Mouse (Mus musculus) limb, embryonic 14.5 days (tissue): ENCODE results near the gene Tubb4b. TPM values are rescaled to one million over a fixed set of nuclear protein-coding genes. Genes with fewer than 3 reads are reported as not detected.
"Not testable (repeated sequence)": the region's sequence is repeated elsewhere in the genome, so short reads cannot be mapped to it uniquely, and the experiment has no call there.

Experiments
- ATAC-seq: fragments of 200-750 bp; cut with Nextera tagmentation; 2 replicates; pipeline ENCODE4 v1.8.0; 2017; ENCODE audit warnings: low read depth, moderate number of reproducible peaks, moderate TSS enrichment; ENCODE audit not compliant: low FRiP score
- DNase-seq: peaks from one replicate; pipeline ENCODE4 v3.0.0-alpha.2; 2015; ENCODE audit warnings: low spot score
- H3K27ac ChIP-seq: fragments of 300-500 bp; sonication (generic); replicated peaks from 2 replicates; pipeline ENCODE4 v1.5.1; 2014; ENCODE audit warnings: low read depth, mild to moderate bottlenecking, low read length, moderate library complexity, mixed read lengths
- H3K27me3 ChIP-seq: fragments of 300-500 bp; sonication (generic); 2 replicates; pipeline ENCODE4 v1.6.1; 2014; ENCODE audit warnings: low read length, mixed read lengths; ENCODE audit not compliant: control insufficient read depth, insufficient read depth
- H3K36me3 ChIP-seq: fragments of 300-500 bp; sonication (generic); 2 replicates; pipeline ENCODE4 v1.6.1; 2014; ENCODE audit warnings: mild to moderate bottlenecking, low read length, moderate library complexity, mixed read lengths; ENCODE audit not compliant: control insufficient read depth, insufficient read depth
- H3K4me1 ChIP-seq: fragments of 300-500 bp; sonication (generic); 2 replicates; pipeline ENCODE4 v1.6.1; 2014; ENCODE audit warnings: antibody characterized with exemption, low read length, mixed read lengths; ENCODE audit not compliant: control insufficient read depth, insufficient read depth
- H3K4me2 ChIP-seq: fragments of 300-500 bp; sonication (generic); replicated peaks from 2 replicates; pipeline ENCODE4 v1.6.1; 2014; ENCODE audit warnings: low read depth, mild to moderate bottlenecking, low read length, moderate library complexity; ENCODE audit not compliant: severe bottlenecking
- H3K4me3 ChIP-seq: fragments of 300-500 bp; sonication (generic); replicated peaks from 2 replicates; pipeline ENCODE4 v1.5.1; 2014; ENCODE audit warnings: low read length
- H3K9ac ChIP-seq: fragments of 300-500 bp; sonication (generic); 2 replicates; pipeline ENCODE4 v1.6.1; 2014; ENCODE audit warnings: mild to moderate bottlenecking, low read depth, low read length, moderate library complexity; ENCODE audit not compliant: severe bottlenecking
- H3K9me3 ChIP-seq: fragments of 300-500 bp; sonication (generic); 2 replicates; pipeline ENCODE4 v1.6.1; 2016; ENCODE audit warnings: low read length; ENCODE audit not compliant: control insufficient read depth
- POLR2A ChIP-seq: fragments of 200-500 bp; IDR thresholded peaks from 2 replicates; pipeline ENCODE4 v1.8.0; 2012; ENCODE audit warnings: inconsistent platforms, mild to moderate bottlenecking, moderate library complexity, borderline replicate concordance; ENCODE audit not compliant: insufficient read depth, insufficient read length; ENCODE audit errors: extremely low read depth
- WGBS: fragments of 180-500 bp; shearing (Covaris S2); extraction: QIAGEN DNeasy Blood & Tissue Kit; methylation state at CpG from one replicate; pipeline ENCODE4 v1.1.7; 2014; 5-methylcytosine and 5-hydroxymethylcytosine counted together
- polyA plus RNA-seq, 2 experiments: library from polyadenylated mRNA; depleted of rRNA in 1 of 2; stranded (reverse) in 1 of 2; unstranded in 1 of 2; fragments of >200 nt; fragmentation: Nextera tagmentation in 1 of 2; extraction: Ambion mirVana in 1 of 2; gene quantifications; 2 replicates each; pipeline versions ENCODE4 v1.2.1 to v1.2.3; 2012 to 2014

The Tubb4b gene
- polyA plus RNA-seq, 2 experiments, result 419 to 501 TPM

DNA sequence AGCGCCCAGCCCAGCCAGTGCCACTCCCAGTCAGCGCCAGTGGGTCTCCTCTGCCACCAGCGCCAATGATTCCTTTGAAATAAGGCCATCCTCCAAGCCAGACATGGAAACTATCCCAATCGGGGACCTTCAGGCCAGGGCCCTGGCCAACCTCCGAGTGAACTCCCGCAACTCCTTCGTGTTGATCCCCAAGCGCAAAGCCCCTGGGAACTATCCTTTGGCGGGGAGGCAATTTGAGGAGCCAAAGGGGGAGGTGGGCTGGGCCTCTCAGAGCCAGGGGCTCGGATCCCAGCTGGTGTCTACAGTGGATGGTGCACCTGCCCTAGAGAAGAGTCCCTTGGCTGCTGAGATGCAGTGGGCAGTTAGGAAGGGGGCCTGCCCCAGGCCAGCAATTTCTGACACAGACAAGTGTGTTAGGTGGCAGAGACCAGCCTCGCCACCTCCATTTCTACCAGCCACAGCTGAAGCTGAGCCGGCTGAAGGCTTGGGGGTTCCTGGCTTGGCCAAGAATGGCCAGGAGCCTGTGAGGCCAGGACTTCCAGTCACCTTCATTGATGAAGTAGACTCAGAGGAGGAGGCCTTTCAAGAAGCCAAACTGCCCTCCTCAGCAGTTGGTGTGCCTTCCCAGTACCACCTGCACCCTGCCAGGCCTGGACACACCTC lies 39.3 kb upstream of the Tubb4b start:
- peak overlapping the region; percentile 77 for H3K4me3 ChIP-seq
- H3K27me3 ChIP-seq, result peaks cover 13% of the 10 kb centered on the region; the same call in 1 of the 2 replicates
- peak overlapping the region; percentile 53 for H3K9ac ChIP-seq
- peak overlapping the region; percentile 99 for H3K4me2 ChIP-seq
- H3K36me3 ChIP-seq, result peaks cover 3% of the 10 kb centered on the region; the same call in 1 of the 2 replicates
- no peaks in the 10 kb centered on the region for H3K9me3 ChIP-seq
- ATAC-seq, result no peak
- no peak overlapping the region for H3K27ac ChIP-seq
- 17% methylated on average over 12 of the region's 12 CpGs for WGBS
- H3K4me1 ChIP-seq, result peaks cover 11% of the 10 kb centered on the region
- DNase-seq, result no peak
- TF ChIP-seq POLR2A, result no peak

DNA sequence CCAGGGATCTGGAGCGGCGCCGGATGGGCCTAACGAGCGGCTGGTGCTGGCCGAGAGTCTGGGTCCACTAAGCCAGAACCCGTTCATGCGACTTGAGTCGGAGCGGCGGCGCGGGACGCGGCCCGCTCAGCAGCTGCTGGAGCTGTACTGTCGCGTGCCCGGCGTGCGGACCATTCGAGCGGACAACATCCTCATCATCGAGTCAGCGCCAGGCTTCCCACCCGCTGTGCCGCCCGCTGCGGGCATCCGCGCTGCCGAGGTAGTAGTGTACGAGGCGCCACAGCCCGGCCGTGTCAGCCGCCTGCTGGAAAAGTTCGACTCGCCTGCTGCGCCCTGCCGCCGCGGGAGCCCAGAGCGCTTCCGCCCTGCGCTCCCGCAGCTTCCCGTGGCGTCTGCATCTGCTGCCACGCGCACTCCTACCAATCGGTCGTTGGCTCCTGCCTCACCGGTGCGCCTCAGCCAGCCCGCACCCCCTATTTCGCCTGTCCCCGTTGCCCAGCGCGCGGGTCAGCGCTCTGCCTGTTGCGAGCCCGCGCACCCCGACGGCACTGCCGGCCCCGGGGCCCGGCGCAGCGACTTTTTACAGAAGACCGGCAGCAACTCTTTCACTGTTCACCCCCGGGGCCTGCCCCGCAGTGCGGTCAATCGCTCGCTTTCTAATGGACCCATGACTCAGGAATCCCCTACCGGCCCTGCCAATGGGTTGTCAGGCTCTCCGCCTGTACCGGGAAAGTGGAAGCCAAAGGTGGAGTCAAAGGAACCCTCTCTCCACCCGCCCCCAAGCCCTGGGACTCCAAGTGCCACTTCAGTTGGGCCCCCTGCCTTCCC lies 38.5 kb upstream of the Tubb4b start:
- Histone ChIP-seq H3K27me3 (peaks cover 13% of the 10 kb centered on the region; the same call in 1 of the 2 replicates), H3K4me2 (peak overlapping the region; percentile 99), H3K36me3 (no peaks in the 10 kb centered on the region), H3K4me1 (peaks cover 11% of the 10 kb centered on the region), H3K9me3 (no peaks in the 10 kb centered on the region), H3K9ac (peak overlapping the region; percentile 53), H3K27ac (no peak overlapping the region), H3K4me3 (peak overlapping the region; percentile 77)
- DNase-seq, result no peak
- ATAC-seq, result peak; percentile 18; the same call in 1 of the 2 replicates
- no peak for TF ChIP-seq POLR2A
- under 1% methylated on average over 63 of the region's 82 CpGs for WGBS

DNA sequence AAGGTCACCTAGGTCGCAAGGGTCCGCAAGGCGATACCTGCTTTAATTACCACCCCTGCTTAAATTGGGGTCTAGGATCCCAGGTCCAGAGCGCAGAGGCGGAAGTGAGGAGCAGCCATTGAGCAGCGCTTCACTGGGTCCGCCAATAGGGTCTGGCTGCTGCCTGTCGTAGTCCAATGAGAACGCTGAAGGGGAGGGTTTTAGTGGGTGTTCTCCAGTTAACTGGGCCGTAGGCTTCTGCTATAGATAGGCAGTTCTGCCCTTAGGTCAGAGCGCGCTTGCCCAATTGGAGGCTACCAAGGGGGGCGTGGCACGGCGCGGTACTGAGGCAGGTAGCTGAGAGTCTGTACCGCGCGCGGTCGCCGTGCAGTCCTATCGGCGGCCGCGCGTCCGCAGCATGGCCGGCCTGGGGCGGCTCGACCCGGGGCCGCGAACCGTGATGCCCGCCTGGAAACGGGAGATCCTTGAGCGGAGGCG lies 37.8 kb upstream of the Tubb4b start, which contains the start of gene Tprn:
Gene Tprn, plus strand, starts transcription at position 328 of the 477 bp plus-strand sequence.
- peak within 1 kb of the TSS; percentile 53 for H3K9ac ChIP-seq
- 1% methylated on average over 28 of the region's 39 CpGs for WGBS
- peak within 1 kb of the TSS; percentile 99 for H3K4me2 ChIP-seq
- TF ChIP-seq POLR2A, result no peak
- H3K27me3 ChIP-seq, result peaks cover 13% of the 10 kb centered on the region; the same call in 1 of the 2 replicates
- H3K4me3 ChIP-seq, result peak within 1 kb of the TSS; percentile 77
- H3K4me1 ChIP-seq, result peaks cover 11% of the 10 kb centered on the region
- DNase-seq (peak; percentile 98), ATAC-seq (peak; percentile 100)
- no peaks in the 10 kb centered on the region for H3K36me3 ChIP-seq
- no peaks in the 10 kb centered on the region for H3K9me3 ChIP-seq
- no peak within 1 kb of the TSS for H3K27ac ChIP-seq

DNA sequence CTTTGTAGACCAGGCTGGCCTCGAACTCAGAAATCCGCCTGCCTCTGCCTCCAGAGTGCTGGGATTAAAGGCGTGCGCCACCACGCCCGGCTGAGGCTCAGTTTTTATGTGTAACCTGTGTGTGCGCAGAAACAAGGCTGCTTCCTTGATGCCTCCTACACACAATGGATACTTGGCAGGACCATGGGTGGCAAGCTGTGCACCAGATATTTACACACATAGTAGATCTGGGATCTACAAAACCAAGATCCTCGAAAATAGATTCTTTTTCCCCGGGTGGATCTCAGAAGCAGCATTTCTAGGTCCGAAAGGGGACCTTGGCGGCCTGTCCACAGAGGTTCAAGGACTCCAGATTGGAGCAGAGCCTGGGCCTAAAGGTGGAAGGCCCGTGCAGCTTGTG lies 37.4 kb upstream of the Tubb4b start:
- ATAC-seq (peak; percentile 7), DNase-seq (no peak)
- Histone ChIP-seq H3K36me3 (no peaks in the 10 kb centered on the region), H3K4me3 (peak overlapping the region; percentile 77), H3K4me2 (peak overlapping the region; percentile 99), H3K27me3 (peaks cover 13% of the 10 kb centered on the region; the same call in 1 of the 2 replicates), H3K9me3 (no peaks in the 10 kb centered on the region), H3K4me1 (peaks cover 11% of the 10 kb centered on the region), H3K9ac (0 out of 2 replicates have a peak overlapping the region, but pooled peaks have one; percentile 18), H3K27ac (no peak overlapping the region)
- no peak for TF ChIP-seq POLR2A
- WGBS, result 49% methylated on average over 11 of the region's 12 CpGs

DNA sequence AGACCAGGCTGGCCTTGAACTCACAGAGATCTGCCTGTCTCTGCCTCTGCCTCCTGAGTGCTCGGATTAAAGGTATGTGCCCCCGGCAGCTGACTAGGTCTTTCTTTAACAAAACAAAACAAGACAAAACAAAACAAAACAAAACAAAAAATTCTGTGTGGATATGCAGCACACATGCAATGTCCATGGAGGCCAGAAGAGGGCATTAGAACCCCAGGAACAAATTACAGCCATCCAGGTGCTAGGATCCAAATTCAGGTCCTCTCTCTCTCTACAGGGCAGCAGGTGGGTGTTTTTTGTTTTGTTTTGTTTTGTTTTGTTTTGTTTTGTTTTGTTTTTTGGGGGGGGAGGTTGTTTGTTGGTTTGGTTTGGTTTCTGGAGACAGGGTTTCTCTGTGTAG lies 34.4 kb upstream of the Tubb4b start:
- no peak overlapping the region for H3K4me3 ChIP-seq
- no peaks in the 10 kb centered on the region for H3K9me3 ChIP-seq
- peaks cover 10% of the 10 kb centered on the region; the same call in 1 of the 2 replicates for H3K27me3 ChIP-seq
- TF ChIP-seq POLR2A, result no peak
- no peaks in the 10 kb centered on the region for H3K36me3 ChIP-seq
- H3K9ac ChIP-seq, result no peak overlapping the region
- H3K27ac ChIP-seq, result no peak overlapping the region
- H3K4me1 ChIP-seq, result peaks cover 19% of the 10 kb centered on the region
- no peak overlapping the region for H3K4me2 ChIP-seq
- 64% methylated on average over 2 of the region's 2 CpGs for WGBS
- DNase-seq, result no peak
- no peak for ATAC-seq

DNA sequence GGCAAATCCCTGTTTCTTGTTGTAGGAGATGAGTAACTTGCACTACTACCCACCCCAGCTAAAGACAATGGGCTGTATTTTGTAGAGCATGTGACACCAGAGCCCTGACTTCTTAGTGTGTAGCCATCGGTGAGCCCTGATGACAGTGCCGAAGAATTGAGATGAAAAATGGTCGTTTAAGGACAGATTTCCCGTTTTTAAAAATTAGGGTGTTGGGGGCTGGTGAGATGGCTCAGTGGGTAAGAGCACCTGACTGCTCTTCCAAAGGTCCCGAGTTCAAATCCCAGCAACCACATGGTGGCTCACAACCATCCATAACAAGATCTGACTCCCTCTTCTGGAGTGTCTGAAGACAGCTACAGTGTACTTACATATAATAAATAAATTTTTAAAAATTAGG lies 32.7 kb upstream of the Tubb4b start:
- H3K4me2 ChIP-seq, H3K9me3 ChIP-seq, H3K36me3 ChIP-seq, H3K9ac ChIP-seq, ATAC-seq, H3K4me3 ChIP-seq, H3K27ac ChIP-seq, H3K27me3 ChIP-seq, DNase-seq: not testable (repeated sequence)
- WGBS, result 86% methylated on average over 5 of the region's 5 CpGs
- peaks cover 10% of the 10 kb centered on the region for H3K4me1 ChIP-seq

DNA sequence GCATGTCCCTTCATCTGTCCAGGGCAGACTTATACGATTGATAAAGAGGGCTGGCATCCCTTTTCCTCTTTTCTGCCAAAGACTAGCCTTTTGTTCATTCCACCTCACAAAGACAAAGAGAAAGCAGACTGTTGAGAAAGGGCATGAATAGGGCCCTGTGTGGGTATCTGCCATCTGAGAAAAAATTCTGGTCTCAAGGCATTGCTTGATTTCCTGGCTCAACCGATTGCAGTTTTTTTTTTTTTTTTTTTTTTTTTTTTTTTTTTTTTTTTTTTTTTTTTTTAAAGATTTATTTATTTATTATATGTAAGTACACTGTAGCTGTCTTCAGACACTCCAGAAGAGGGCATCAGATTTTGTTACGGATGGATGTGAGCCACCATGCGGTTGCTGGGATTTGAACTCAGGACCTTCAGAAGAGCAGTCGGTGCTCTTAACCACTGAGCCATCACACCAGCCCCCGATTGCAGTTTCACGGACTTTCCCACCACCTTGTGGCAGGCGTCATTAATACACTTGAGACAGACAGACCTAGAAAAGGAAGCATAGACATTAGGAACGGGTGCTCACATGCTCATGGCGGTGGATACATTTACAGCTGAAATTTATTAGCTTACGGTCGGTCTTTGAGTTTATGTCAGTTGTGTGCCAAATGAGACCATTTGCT lies 32.1 kb upstream of the Tubb4b start:
- H3K9ac ChIP-seq, result peak overlapping the region; percentile 80; the same call in 1 of the 2 replicates
- peaks cover 10% of the 10 kb centered on the region for H3K4me1 ChIP-seq
- not testable (repeated sequence) for DNase-seq, H3K36me3 ChIP-seq, H3K27me3 ChIP-seq, ATAC-seq, H3K27ac ChIP-seq, H3K9me3 ChIP-seq
- peak overlapping the region; percentile 99; the same call in 1 of the 2 replicates for H3K4me3 ChIP-seq
- WGBS, result 60% methylated on average over 12 of the region's 12 CpGs
- H3K4me2 ChIP-seq, result peak overlapping the region; percentile 95
